Mouse (Mus musculus) midbrain, embryonic 14.5 days (tissue): ENCODE data around the gene Castor2. TPM values are rescaled to one million over a fixed set of nuclear protein-coding genes. Genes with fewer than 3 reads are reported as not detected.
A peak's percentile ranks its signal among the peaks of the same experiment; 100 is the strongest.

Experiments used
- ATAC-seq: fragments of 200-750 bp; cut with Nextera tagmentation; 2 replicates; pipeline ENCODE4 v1.8.0; 2017; ENCODE audit warnings: moderate number of reproducible peaks, moderate library complexity; ENCODE audit not compliant: low FRiP score, low TSS enrichment
- DNase-seq: peaks from one replicate; pipeline ENCODE4 v3.0.0-alpha.2; 2015
- H3K27ac ChIP-seq: fragments of 300-500 bp; sonication (generic); replicated peaks from 2 replicates; pipeline ENCODE4 v1.5.1; 2014; ENCODE audit warnings: mild to moderate bottlenecking, low read depth, low read length, moderate library complexity
- H3K27me3 ChIP-seq: fragments of 300-500 bp; sonication (generic); 2 replicates; pipeline ENCODE4 v1.6.1; 2014; ENCODE audit warnings: low read length, control low read depth, mixed read lengths; ENCODE audit not compliant: control insufficient read depth, insufficient read depth
- H3K36me3 ChIP-seq: fragments of 300-500 bp; sonication (generic); 2 replicates; pipeline ENCODE4 v1.6.1; 2014; ENCODE audit warnings: low read length, control low read depth; ENCODE audit not compliant: control insufficient read depth, insufficient read depth
- H3K4me1 ChIP-seq: fragments of 300-500 bp; sonication (generic); 2 replicates; pipeline ENCODE4 v1.6.1; 2014; ENCODE audit warnings: mild to moderate bottlenecking, antibody characterized with exemption, low read length, control low read depth; ENCODE audit not compliant: control insufficient read depth, insufficient read depth
- H3K4me2 ChIP-seq: fragments of 300-500 bp; sonication (generic); 2 replicates; pipeline ENCODE4 v1.6.1; 2014; ENCODE audit warnings: mild to moderate bottlenecking, low read length, moderate library complexity
- H3K4me3 ChIP-seq: fragments of 300-500 bp; sonication (generic); replicated peaks from 2 replicates; pipeline ENCODE4 v1.5.1; 2014; ENCODE audit warnings: low read depth, low read length
- H3K9ac ChIP-seq: fragments of 300-500 bp; sonication (generic); replicated peaks from 2 replicates; pipeline ENCODE4 v1.6.1; 2014; ENCODE audit warnings: mild to moderate bottlenecking, low read length, moderate library complexity
- H3K9me3 ChIP-seq: fragments of 300-500 bp; sonication (generic); 2 replicates; pipeline ENCODE4 v1.6.1; 2016; ENCODE audit warnings: low read length, control low read depth, mixed read lengths; ENCODE audit not compliant: control insufficient read depth
- WGBS: fragments of 180-500 bp; shearing (Covaris S2); extraction: QIAGEN DNeasy Blood & Tissue Kit; methylation state at CpG from one replicate; pipeline ENCODE4 v1.1.7; 2014; 5-methylcytosine and 5-hydroxymethylcytosine counted together
- polyA plus RNA-seq: library from polyadenylated mRNA; unstranded; fragments of >200 nt; fragmentation: Nextera tagmentation; extraction: Ambion mirVana; gene quantifications from 2 replicates; pipeline ENCODE4 v1.2.1, GENCODE M21; 2014

Castor2 gene
- polyA plus RNA-seq, 1 experiment from 2014 or later, result 31.7 TPM

DNA sequence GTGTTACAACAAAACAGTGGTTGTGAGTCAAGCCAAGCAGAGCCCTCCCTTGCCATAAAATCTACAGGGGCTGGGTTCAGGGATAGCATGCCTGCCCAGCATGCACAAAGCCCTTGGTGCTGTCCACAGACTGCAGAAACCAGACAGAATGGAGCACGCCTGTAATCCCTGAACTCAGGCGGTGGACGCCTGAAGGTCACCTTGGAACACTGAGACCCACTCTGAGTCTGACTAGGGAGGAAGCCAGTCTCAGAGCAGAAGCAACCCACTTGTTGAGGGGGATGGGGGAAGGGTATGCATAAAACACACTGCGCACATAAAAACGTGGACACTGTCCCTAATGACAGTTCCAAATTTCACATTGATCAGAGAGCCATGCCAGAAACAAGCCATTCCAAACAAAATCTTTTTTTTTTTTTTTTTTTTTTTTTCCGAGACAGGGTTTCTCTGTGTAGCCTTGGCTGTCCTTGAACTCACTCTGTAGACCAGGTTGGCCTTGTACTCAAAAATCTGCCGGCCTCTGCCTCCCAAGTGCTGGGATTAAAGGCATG, 56.5 kb downstream of the Castor2 start:
- Histone ChIP-seq H3K27ac (no peak overlapping the region), H3K4me1 (no peaks in the 10 kb centered on the region), H3K4me2 (no peak overlapping the region), H3K4me3 (no peak overlapping the region), H3K27me3 (no peaks in the 10 kb centered on the region), H3K9me3 (no peaks in the 10 kb centered on the region), H3K9ac (no peak overlapping the region), H3K36me3 (peaks cover 51% of the 10 kb centered on the region)
- WGBS, result 89% methylated on average over 7 of the region's 7 CpGs
- DNase-seq, result no peak
- ATAC-seq, result no peak

- no peaks in the 10 kb centered on the region for H3K9me3 ChIP-seq
- 0 out of 2 replicates have a peak overlapping the region, but pooled peaks have one; percentile 8 for H3K27ac ChIP-seq
- peak; percentile 40 for DNase-seq
- WGBS, result 74% methylated on average over 5 of the region's 5 CpGs
- no peak overlapping the region for H3K4me2 ChIP-seq
- no peak overlapping the region for H3K9ac ChIP-seq
- H3K36me3 ChIP-seq, result peaks cover 28% of the 10 kb centered on the region
- ATAC-seq, result no peak
- H3K4me3 ChIP-seq, result no peak overlapping the region
- H3K4me1 ChIP-seq, result no peaks in the 10 kb centered on the region
- no peaks in the 10 kb centered on the region for H3K27me3 ChIP-seq
These were observed 65.2 kb downstream of the Castor2 start for GRCm38 (mm10) chr5:134164688-134165087.

- Histone ChIP-seq H3K9ac (no peak overlapping the region), H3K4me3 (no peak overlapping the region), H3K27me3 (no peaks in the 10 kb centered on the region), H3K4me1 (no peaks in the 10 kb centered on the region), H3K36me3 (peaks cover 27% of the 10 kb centered on the region), H3K4me2 (no peak overlapping the region), H3K27ac (no peak overlapping the region), H3K9me3 (no peaks in the 10 kb centered on the region)
- 94% methylated on average over 7 of the region's 7 CpGs for WGBS
- DNase-seq (no peak), ATAC-seq (no peak)
These were observed 67.1 kb downstream of the Castor2 start for GRCm38 (mm10) chr5:134166642-134167041.

GRCm38 (mm10) chr5:134168033-134168432, 68.5 kb downstream of the Castor2 start:
- Histone ChIP-seq H3K4me2 (no peak overlapping the region), H3K4me3 (no peak overlapping the region), H3K4me1 (no peaks in the 10 kb centered on the region), H3K9me3 (no peaks in the 10 kb centered on the region), H3K36me3 (peaks cover 19% of the 10 kb centered on the region; the same call in 1 of the 2 replicates), H3K27ac (no peak overlapping the region), H3K27me3 (no peaks in the 10 kb centered on the region), H3K9ac (no peak overlapping the region)
- 94% methylated on average over 9 of the region's 9 CpGs for WGBS
- ATAC-seq, result no peak
- no peak for DNase-seq

GRCm38 (mm10) chr5:134169231-134169630, 69.7 kb downstream of the Castor2 start:
- ATAC-seq, result no peak
- H3K9me3 ChIP-seq, result no peaks in the 10 kb centered on the region
- no peak overlapping the region for H3K4me3 ChIP-seq

GRCm38 (mm10) chr5:134170167-134170566, 70.7 kb downstream of the Castor2 start:
- H3K36me3 ChIP-seq, result 0 out of 2 replicates have a peak, but pooled peaks cover 8% of the 10 kb centered on the region
- H3K9me3 ChIP-seq, result no peaks in the 10 kb centered on the region
- H3K4me1 ChIP-seq, result peaks cover 1% of the 10 kb centered on the region; the same call in 1 of the 2 replicates
- H3K27me3 ChIP-seq, result no peaks in the 10 kb centered on the region
- DNase-seq, result no peak
- no peak for ATAC-seq
- H3K27ac ChIP-seq, result no peak overlapping the region
- H3K4me2 ChIP-seq, result no peak overlapping the region
- H3K4me3 ChIP-seq, result no peak overlapping the region
- no peak overlapping the region for H3K9ac ChIP-seq
- WGBS, result 95% methylated on average over 8 of the region's 8 CpGs

More at GRCm38 (mm10) chr5:134169231-134169630, 69.7 kb downstream of the Castor2 start:
- Histone ChIP-seq H3K4me2 (no peak overlapping the region), H3K27ac (no peak overlapping the region), H3K9ac (no peak overlapping the region), H3K27me3 (no peaks in the 10 kb centered on the region), H3K36me3 (0 out of 2 replicates have a peak, but pooled peaks cover 13% of the 10 kb centered on the region), H3K4me1 (no peaks in the 10 kb centered on the region)
- no peak for DNase-seq
- 94% methylated on average over 10 of the region's 10 CpGs for WGBS

DNA sequence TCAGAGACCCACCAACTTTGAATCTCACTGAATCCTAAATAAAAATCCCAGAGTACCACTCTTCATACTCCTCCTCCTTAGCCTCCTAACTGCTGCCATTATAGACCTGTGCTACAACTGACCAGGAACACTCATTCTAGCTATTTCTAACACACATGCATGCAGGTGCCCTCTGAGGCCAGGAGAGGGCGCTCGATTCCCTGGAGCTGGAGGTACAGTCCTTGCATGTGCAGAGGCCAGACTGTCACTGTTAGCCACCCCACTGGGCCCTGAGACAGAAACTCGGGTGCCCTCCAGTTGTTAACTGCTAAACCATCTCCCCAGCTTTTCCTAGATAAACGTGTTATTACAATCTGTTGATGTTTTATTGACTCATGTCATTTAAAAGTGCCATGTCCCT, 73.7 kb downstream of the Castor2 start:
- Histone ChIP-seq H3K36me3 (0 out of 2 replicates have a peak, but pooled peaks cover 8% of the 10 kb centered on the region), H3K27ac (no peak overlapping the region), H3K27me3 (no peaks in the 10 kb centered on the region), H3K4me3 (no peak overlapping the region), H3K4me1 (peaks cover 8% of the 10 kb centered on the region; the same call in 1 of the 2 replicates), H3K9ac (no peak overlapping the region), H3K9me3 (no peaks in the 10 kb centered on the region), H3K4me2 (no peak overlapping the region)
- WGBS, result 44% methylated on average over 4 of the region's 4 CpGs
- DNase-seq (peak; percentile 39), ATAC-seq (no peak)

DNA sequence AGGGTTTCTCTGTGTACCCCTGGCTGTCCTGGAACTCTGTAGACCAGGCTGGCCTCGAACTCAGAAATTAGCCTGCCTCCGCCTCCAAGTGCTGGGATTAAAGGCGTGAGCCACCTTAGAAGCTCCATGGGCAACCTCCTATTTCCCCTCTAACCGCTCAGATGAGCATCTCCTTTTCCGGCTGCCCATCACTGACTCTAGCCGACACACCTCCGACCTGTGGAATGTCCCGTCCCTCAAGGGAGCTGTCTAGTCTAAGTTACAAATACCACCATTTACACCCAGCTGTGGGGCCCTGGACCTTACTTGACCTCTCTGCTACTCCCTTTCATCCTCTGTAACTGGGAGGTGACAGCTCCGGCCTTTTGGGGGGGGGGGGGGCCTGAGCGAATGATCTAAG, 76.2 kb downstream of the Castor2 start:
- peak overlapping the region; percentile 57; the same call in 1 of the 2 replicates for H3K9ac ChIP-seq
- peak overlapping the region; percentile 80 for H3K4me3 ChIP-seq
- peaks cover 8% of the 10 kb centered on the region; the same call in 1 of the 2 replicates for H3K4me1 ChIP-seq
- peak overlapping the region; percentile 71; the same call in 1 of the 2 replicates for H3K27ac ChIP-seq
- H3K36me3 ChIP-seq, result 0 out of 2 replicates have a peak, but pooled peaks cover 2% of the 10 kb centered on the region
- H3K27me3 ChIP-seq, result no peaks in the 10 kb centered on the region
- H3K4me2 ChIP-seq, result peak overlapping the region; percentile 66
- ATAC-seq (no peak), DNase-seq (no peak)
- no peaks in the 10 kb centered on the region for H3K9me3 ChIP-seq
- 11% methylated on average over 10 of the region's 10 CpGs for WGBS
